Mouse (Mus musculus): ENCODE data around the gene Acaa1a. TPM values are rescaled to one million over a fixed set of nuclear protein-coding genes. Genes with fewer than 3 reads are reported as not detected.

Acaa1a gene
- polyA plus RNA-seq, 1 experiment from 2014 or later = 122 TPM

DNA sequence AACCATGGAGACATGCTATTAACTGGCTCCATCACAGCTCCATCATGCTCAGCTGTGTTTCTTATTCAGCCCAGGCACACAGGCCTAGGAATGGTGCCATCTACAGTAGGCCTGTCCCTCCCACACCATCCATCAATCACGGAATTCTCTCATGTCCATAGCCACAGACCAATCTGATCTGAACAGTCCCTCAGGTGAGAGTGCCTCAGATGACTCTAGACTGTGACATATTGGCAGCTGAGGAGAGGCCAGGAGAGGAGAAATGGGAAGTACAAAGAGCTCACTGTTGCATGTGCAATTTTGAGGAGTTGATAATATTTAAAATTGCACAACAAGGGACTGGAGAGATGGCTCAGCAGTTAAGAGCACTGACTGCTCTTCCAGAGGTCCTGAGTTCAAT, 55.3 kb downstream of the Acaa1a start:
- no peak for ATAC-seq
- Histone ChIP-seq H3K36me3 (ENCODE audit: control insufficient read depth, insufficient read depth, low read length) (no peaks in the 10 kb centered on the region), H3K4me2 (ENCODE audit: low read length) (no peak overlapping the region), H3K27ac (ENCODE audit: low read depth, low read length) (no peak overlapping the region), H3K4me1 (ENCODE audit: control insufficient read depth, insufficient read depth, low read depth, low read length) (no peaks in the 10 kb centered on the region), H3K27me3 (replicated peaks; ENCODE audit: control insufficient read depth, insufficient read depth, low read length) (no peaks in the 10 kb centered on the region), H3K4me3 (ENCODE audit: low read length) (no peak overlapping the region), H3K9me3 (ENCODE audit: control insufficient read depth, low read length) (no peaks in the 10 kb centered on the region), H3K9ac (ENCODE audit: low read depth, low read length) (no peak overlapping the region)
- 78% methylated on average over 1 of the region's 1 CpGs for WGBS

Other genes with a start within 250 kb of the Acaa1a start
- gene Plcd1, start 246.2 kb upstream of the Acaa1a start, polyA plus RNA-seq (2015; fragmentation: Nextera tagmentation; extraction: Ambion mirVana) = 20.7 and 22.4 TPM in 2 replicates
- gene Dlec1, start 237.2 kb upstream of the Acaa1a start, polyA plus RNA-seq (2015; fragmentation: Nextera tagmentation; extraction: Ambion mirVana) = 0.77 and 2.9 TPM in 2 replicates
- gene Acaa1b, start 182.6 kb upstream of the Acaa1a start, polyA plus RNA-seq (2015; fragmentation: Nextera tagmentation; extraction: Ambion mirVana) = 3.7 and 5.1 TPM in 2 replicates
- not detected in 2 replicates for gene Gm47289, start 180.5 kb upstream of the Acaa1a start, polyA plus RNA-seq (2015; fragmentation: Nextera tagmentation; extraction: Ambion mirVana)
- gene Slc22a13, start 130.6 kb upstream of the Acaa1a start, polyA plus RNA-seq (2015; fragmentation: Nextera tagmentation; extraction: Ambion mirVana) = not detected in 2 replicates
- gene Oxsr1, start 17.2 kb upstream of the Acaa1a start, polyA plus RNA-seq (2015; fragmentation: Nextera tagmentation; extraction: Ambion mirVana) = 12.1 and 12.8 TPM in 2 replicates
- 6.6 and 6.7 TPM in 2 replicates for gene Myd88, start 1.7 kb downstream of the Acaa1a start, polyA plus RNA-seq (2015; fragmentation: Nextera tagmentation; extraction: Ambion mirVana)
- 3.0 and 3.5 TPM in 2 replicates for gene Xylb, start 17.7 kb downstream of the Acaa1a start, polyA plus RNA-seq (2015; fragmentation: Nextera tagmentation; extraction: Ambion mirVana)
- 0.08 TPM in 1 of 2 replicates, not detected in the other for gene Slc22a14, start 25.9 kb downstream of the Acaa1a start, polyA plus RNA-seq (2015; fragmentation: Nextera tagmentation; extraction: Ambion mirVana)
- gene Acvr2b, start 62.4 kb downstream of the Acaa1a start, polyA plus RNA-seq (2015; fragmentation: Nextera tagmentation; extraction: Ambion mirVana) = 17.3 and 28.2 TPM in 2 replicates
- 48.7 and 49.4 TPM in 2 replicates for gene Exog, start 105.3 kb downstream of the Acaa1a start, polyA plus RNA-seq (2015; fragmentation: Nextera tagmentation; extraction: Ambion mirVana)
- gene Scn5a, start 239.3 kb downstream of the Acaa1a start, polyA plus RNA-seq (2015; fragmentation: Nextera tagmentation; extraction: Ambion mirVana) = 0.24 and 0.36 TPM in 2 replicates